Mouse (Mus musculus): ENCODE data around the gene Xndc1.

DNA sequence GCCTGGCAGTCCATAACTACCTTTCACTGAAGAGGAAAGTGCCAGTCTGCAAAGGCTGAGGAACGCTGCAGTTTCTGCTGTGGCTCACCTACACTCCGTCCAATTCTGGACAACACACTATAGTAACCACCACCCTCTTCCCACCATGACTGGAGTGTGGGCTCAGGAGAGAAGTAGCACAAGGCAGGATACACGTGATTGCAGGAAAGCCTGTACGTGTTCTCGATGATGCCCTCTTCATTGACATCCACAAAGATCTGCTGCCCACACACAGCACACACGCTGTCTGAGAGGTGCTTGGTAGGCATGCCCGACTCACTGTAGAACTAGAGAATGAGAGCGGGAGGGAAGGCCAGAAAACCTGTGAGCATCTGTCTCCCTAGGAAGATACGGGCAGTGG lies 41.5 kb upstream of the Xndc1 start:
- no peak for TF ChIP-seq POLR2A (IDR thresholded peaks at IDR 0.05; ENCODE audit: borderline replicate concordance, extremely low read depth, low read depth, low read length)
- TF ChIP-seq CTCF (IDR thresholded peaks at IDR 0.05; ENCODE audit: insufficient read depth, low read length), result no peak
